Mouse (Mus musculus): ENCODE data around the gene Fcgrt.
A peak's percentile ranks its signal among the peaks of the same experiment; 100 is the strongest.

Fcgrt gene

DNA sequence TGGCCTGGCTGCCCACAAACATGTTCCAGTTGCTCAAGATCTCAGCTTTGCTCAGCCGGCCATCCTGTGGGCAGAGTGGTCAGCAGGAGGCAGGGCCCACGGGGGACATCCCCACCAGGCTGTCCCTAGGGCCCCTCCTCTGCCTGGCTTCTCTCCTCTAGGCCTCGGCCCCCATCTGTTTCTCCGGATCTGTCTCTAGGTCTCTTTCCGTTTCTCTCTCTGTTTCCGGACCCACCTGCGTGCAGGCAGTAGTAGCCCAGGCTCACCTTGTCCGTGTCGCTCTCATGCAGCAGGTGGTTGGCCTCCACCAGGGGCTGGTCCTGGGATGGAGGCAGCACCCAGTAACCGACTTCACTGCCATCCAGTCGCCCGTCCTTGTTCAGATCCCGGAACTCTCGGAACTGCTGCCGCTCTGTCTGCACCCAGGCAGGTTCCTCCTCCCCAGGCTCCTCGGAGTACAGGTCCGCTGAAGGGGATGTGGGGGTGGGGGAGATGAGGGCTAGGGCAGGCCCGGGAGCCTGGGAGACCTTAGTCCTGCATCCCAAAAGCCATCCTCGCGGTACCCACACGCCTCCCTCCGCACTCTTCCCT, 20.3 kb downstream of the Fcgrt start:
- no peak for DNase-seq (ENCODE audit: low read depth, low spot score)

DNA sequence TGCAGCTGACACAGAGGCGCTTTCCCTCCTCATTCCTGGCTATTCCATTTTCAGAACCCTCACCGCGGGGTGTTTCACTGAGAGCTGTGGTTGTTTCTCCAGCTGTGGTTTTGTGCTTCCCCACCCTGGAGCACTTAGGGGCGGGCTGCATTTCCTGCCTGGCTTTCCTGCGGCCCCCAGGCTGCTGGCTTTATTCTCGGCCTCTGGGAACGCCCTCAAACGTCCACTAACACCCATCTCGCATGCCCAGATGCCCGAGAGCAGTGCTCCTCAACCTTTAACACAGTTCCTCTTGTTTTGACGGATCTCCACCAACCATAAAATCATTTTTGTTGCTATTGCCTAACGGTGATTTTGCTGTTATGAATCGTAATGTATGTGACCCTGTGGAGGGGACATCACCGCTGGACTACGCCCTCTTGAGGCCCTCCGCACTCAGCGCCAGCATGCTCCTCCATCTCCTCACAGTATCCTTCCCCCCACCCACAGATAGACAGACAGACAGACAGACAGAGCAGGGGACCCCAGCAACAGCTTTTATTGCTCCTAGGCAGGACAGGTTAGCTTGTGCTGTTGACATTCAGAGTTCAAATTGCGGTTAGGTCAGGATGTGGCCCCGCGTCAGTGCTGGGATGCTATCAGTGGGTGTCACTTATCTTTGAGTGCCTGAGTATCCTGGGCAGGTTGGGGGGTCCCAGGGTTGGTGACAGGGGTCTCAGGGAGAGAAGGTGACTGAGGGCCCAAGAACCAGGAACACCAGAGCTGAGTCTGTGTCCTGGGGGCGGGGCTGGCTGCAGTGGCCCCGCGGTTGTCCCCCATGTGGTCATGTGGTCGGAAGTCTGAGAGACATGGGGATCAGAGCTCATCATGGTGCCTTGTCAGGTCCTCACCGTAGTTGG, 21.0 kb downstream of the Fcgrt start:
- DNase-seq (ENCODE audit: low read depth, low spot score), result no peak

DNA sequence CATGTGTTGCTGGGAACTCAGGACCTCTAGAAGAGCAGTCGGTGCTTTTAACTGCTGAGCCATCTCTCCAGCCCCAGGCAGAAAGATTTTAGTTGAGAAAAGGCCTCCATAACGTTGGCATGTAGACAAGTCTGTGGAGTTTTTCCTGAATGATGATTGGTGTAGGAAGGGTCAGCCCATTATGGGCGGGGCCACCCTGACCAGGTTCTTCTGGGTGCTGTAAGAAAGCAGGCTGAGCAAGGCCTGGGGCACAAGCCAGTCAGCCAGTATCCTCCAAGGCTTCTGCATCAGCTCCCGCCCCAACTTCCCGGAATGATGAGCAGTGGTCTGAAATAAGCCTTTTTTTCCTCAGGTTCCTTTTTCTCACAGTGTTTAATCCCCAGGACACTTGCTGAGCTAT, 22.6 kb downstream of the Fcgrt start:
- no peak for DNase-seq (ENCODE audit: low read depth, low spot score)

DNA sequence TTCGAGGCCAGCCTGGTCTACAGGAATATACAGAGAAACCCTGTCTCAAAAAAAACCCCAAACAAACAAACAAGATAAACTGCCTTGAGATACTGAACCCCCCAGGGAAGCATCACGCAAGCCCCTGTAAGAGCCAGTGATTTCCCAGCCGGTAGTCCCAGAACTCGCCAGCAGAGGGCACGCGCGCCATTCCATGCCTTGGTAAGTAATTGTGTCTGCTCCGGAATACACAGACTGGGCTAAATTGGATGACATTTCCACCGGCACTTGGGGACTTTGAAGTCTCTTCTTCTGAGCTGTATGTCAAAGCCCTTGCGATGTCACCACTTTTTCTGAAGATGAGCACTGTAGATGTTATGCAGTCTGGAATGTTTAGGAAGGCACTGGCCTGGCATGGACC, 23.8 kb downstream of the Fcgrt start:
- DNase-seq (ENCODE audit: low read depth, low spot score), result peak; percentile 50

DNA sequence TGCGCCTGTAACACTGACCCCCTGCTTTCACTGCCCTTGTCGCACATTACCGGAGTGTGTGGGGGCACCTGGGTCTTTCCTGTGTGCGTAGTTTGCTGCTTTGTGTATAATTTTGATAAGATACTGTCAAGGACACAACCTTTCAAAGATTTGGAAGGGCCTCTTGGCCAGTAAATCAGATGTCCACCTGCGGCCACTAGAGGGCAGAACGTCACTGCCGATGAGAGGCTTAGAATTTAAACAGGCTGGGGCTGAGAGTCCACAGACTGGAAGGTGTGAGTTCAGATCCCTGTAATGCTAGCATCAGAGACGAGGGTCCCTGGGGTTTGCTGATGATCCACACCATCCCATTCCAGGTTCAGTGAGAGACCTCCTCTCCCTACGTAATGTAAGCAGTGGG, 25.1 kb downstream of the Fcgrt start:
- DNase-seq (ENCODE audit: low read depth, low spot score), result no peak

DNA sequence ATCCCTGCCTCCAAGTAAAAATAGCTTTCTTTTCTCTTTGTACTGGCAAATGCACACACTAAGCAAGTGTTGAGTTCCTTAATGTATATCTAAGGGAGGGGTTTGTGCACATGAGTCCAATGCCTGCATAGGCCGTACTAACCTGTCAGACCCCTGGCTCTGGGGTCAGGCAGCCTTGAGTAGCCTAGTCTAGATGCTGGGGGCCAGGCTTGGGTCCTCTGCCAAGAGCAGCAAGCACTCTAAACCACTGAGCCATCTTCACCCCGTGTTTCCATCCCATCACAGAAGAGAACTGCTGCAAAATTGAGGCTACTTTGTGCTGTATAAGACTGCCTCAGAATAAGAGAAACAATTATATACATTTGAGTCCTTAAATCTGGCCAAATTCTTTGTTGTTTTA, 25.8 kb downstream of the Fcgrt start:
- no peak for DNase-seq (ENCODE audit: low read depth, low spot score)

DNA sequence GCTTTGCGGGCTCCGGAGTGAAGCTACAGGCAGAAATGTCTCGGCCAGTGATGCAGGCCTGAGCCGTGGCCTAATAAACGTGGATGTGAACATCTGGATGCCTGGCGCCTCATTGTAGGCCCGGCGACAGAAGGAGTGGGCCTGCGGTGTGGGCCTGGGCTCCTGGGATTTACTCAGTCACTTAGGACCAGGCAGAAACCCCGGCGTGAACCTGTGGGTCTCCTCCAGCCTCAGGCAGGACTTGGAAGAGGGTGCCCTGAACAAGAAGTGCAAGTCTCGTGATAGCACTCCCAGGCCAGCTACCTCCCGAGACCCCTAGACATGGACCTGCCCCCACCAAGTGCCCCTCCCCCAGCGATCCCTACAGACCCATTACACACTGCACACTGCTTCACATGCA, 26.3 kb downstream of the Fcgrt start:
- no peak for DNase-seq (ENCODE audit: low read depth, low spot score)

DNA sequence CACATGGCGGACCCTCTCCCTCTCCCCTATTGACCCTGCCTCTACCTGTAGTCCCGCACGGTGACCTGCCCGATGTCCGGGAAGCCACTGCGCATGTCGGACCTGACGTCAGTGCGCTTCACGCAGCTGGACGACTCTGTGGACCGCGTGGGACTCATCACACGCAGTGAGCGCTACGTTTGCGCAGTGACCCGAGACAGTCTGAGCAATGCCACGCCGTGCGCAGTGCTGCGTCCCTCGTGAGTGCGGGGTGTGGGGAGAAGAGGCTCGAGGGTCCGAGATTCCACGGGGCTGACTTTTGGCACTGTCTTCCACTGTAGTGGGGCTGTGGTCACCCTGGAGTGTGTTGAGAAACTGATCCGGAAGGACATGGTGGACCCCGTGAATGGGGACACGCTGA, 27.1 kb downstream of the Fcgrt start:
- no peak for DNase-seq (ENCODE audit: low read depth, low spot score)

DNA sequence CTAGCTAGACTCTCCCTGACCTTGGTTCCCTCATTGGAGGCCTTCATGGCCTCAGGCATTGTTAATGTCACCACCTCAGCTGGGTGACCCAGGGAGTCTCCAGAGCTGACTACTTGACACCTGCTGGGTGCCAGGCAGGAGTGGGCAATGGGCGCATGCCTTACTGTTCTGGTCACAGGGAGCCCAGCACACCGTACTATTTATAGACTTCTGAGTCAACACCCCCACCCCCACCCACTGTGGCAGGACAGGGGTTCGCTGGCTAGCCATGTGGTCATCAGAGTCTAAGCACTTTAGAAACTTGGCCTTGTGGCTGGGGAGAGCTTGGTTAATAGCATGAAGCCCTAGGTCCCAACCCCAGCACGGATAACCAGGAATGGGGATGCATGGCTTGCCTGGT, 28.2 kb downstream of the Fcgrt start:
- no peak for DNase-seq (ENCODE audit: low read depth, low spot score)

DNA sequence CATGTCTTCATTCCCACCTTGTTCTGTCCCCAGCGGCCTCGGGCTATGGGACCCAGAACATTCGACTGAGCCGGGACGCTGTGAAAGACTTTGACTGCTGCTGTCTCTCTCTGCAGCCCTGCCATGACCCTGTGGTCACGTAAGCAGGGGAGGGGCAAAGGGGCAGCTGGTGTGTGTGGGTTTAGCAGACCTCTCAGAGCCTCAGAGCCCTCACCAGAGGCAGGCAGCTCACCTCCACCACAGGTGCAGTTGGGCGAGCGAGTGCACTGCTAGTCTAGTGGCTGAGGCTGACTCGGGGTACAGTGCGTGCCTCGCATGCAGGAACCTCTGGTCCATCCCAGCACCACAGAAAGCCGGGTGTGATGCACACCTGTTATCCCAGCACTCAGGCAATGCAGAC, 29.7 kb downstream of the Fcgrt start:
- DNase-seq (ENCODE audit: low read depth, low spot score), result no peak

DNA sequence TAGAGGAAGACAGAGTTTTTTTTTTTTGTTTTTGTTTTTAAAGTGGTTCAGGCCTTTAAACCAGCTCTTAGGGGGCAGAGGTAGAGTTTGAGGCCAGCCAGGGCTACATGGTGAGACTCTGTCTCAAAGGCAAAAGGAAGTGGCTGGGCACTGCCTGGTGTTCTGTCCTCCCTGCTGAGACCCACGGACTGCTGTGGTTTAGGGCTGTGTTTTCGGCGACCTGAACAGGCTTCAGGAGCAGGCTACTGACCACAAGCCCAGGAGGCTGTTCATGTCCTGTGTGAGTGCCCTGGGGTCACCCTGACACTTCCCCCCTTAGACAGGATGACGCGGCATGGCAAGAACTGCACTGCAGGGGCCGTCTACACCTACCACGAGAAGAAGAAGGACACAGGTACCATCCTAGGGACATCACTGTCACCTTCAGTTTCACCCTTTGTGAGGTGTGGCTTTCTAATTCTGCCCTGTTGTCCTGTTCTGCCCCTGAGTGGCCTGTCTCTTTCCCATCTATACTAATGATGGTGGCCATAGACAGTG, 30.4 kb downstream of the Fcgrt start:
- DNase-seq (ENCODE audit: low read depth, low spot score), result no peak

DNA sequence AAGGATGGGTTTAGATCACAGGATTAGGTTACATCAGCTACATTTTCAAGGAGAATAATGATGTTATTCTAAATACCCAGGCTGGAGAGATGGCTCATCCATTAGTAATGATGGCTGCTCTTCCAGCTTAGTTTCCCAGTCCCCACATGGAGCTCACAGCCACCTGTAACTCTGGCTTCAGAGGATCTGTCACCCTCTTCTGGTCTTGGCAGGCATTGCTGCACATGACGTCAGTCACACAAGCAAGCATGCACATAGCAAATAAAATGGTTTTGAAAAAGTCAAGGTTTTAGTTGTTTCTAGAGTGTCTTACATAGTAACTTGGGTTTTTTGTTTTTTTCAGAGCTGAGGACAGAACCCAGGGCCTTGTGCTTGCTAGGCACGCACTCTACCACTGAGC, 31.4 kb downstream of the Fcgrt start:
- no peak for DNase-seq (ENCODE audit: low read depth, low spot score)

DNA sequence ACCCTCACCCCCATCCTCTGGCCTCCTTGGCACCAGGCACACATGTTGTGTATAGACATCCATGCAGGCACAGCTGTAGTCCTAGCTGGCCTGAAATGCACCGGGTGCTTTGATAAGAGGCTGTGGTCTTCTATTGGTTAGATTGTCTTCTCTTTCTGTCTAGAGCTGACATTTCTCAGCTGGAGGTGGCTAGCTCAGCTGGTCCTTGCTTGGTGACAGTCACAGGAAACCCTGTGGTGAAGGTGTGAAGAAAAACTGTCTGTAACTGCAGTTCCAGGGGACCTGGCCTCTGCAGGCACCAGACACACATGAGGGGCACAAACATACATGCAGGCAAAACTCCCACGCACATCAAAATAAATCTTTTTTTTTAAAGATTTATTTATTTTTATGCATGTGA, 34.0 kb downstream of the Fcgrt start:
- DNase-seq (ENCODE audit: low read depth, low spot score), result no peak

DNA sequence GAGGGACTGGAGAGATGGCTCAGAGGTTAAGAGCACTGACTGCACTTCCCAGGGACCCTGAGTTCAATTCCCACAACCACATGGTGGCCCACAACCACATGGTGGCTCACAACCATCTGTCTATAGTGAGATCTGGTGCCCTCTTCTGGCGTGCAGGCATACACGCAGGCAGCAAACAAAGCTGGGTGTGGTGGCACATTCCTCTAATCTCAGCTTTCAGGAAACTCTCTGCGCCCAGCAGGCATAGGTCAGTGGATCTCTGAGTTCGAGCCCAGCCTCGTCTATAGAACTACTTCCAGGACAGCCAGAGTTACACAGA, 35.7 kb downstream of the Fcgrt start:
- DNase-seq (ENCODE audit: low read depth, low spot score), result no peak

DNA sequence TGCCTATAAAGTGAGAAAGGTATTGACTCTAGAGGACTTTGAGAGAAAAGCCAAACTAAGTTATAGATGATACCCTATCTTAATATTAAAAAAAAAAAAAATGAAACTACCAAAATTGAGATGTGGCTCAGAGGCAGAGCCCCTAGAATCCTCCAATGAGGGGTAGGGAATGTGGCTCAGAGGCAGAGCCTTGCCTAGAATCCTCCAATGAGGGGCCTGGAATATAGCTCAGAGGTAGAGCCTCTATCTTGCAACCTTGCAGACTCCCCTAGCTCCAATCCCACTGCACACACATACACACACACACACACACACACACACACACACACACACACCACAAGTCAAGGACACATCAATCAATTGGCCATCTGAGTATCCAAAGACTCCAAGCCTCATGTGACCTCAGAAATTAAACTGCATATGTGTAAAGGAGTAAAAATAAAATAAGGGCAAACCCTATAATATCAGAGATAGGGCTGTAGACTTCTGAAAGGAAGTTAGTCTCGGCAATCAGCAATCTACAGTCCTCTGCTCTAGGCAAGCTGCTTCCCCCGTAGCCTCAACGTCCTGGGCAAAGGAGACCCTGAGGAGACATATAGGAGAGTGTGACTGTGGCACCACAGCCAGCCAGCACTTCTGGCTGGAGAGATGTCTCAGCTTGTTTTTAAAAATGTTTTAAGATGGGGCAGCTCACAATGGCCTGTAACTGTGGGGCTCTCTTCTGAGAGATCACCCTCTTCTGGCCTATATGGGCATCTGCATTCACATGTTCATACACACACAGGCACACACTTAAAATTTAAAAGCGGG, 36.3 kb downstream of the Fcgrt start:
- DNase-seq (ENCODE audit: low read depth, low spot score), result no peak

DNA sequence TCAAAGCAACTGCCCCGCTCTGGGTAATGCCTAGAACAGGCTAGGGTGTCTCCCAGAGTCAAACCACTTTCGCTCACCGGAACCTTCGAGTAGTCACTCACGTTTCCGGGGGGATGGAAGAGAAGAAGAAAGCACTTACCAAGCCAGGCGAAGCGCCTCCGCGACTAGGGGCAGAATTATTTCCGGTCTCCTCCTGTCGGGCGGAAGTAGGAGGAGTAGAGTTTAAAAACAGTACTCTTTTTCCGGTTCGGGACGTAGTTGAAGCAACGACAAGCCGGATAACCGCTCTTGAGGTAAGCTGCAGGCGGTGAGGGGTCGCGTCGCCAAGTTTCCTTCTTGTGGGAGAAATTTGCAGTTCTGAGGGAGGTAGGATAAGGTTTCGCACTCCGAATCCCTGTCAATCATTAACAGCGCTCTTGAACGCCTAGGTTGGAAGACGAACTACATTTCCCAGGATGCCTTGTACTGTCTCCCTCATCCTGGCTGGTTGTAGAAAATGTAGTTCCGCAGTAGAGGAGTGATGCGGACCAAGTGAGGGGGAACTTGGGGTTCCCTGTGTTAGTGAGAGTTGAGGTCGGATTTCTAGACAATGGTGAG, 41.3 kb downstream of the Fcgrt start, which contains the start of the genes Nosip and Prrg2:
TSS of gene Nosip (plus strand) at position 191 of the 597 bp plus-strand sequence.
TSS of gene Prrg2 (minus strand) at position 439 of the 597 bp plus-strand sequence.
- peak; percentile 96 for DNase-seq (ENCODE audit: low read depth, low spot score)

DNA sequence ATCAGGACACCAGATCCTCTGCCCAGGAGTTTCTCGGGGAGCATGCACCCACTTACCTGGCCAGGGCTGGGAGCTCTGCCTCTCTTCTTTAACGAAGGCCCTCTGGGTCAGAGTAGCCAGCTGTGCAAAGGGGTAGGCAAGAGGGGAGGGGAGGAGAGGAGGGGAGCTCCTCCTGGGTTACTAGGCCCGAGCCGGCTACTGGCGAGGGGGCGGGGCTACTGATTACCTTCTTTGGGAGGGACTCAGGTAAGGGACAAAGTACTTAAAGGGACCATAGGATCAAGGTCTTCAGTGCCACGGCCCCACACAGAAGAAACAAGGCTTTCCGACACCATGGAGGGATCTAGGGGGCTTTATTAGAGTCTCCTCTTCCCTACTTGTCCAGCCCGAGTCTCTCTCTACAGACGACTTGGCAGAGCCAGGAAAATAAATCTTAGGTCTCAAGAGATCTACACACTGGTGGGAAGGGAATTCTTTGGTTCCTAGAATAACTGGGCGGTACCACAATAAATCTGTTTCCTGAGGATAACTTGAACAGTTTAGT, 42.0 kb downstream of the Fcgrt start:
- DNase-seq (ENCODE audit: low read depth, low spot score), result no peak

DNA sequence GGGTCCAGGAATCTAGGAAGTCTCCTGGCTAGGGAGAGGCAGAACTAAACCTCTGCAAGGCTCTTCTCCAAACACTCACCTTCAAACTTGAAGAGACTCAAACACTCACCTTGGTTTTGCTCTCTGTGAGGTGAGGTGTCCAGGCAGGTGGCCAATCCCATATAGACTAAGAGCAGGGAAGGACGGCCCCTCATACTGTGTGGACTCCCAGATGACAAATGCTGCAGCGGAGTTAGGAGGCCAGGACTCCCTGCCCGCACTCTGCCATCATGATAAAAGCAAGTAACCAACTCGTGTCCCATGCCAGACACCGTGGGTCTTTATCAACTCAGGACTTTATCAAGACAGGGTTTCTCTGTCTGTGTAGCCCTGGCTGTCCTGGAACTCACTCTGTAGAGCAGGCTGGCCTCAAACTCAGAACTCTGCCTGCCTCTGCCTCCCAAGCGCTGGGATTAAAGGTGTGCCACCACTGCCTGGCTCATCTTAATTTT, 43.0 kb downstream of the Fcgrt start:
- no peak for DNase-seq (ENCODE audit: low read depth, low spot score)

DNA sequence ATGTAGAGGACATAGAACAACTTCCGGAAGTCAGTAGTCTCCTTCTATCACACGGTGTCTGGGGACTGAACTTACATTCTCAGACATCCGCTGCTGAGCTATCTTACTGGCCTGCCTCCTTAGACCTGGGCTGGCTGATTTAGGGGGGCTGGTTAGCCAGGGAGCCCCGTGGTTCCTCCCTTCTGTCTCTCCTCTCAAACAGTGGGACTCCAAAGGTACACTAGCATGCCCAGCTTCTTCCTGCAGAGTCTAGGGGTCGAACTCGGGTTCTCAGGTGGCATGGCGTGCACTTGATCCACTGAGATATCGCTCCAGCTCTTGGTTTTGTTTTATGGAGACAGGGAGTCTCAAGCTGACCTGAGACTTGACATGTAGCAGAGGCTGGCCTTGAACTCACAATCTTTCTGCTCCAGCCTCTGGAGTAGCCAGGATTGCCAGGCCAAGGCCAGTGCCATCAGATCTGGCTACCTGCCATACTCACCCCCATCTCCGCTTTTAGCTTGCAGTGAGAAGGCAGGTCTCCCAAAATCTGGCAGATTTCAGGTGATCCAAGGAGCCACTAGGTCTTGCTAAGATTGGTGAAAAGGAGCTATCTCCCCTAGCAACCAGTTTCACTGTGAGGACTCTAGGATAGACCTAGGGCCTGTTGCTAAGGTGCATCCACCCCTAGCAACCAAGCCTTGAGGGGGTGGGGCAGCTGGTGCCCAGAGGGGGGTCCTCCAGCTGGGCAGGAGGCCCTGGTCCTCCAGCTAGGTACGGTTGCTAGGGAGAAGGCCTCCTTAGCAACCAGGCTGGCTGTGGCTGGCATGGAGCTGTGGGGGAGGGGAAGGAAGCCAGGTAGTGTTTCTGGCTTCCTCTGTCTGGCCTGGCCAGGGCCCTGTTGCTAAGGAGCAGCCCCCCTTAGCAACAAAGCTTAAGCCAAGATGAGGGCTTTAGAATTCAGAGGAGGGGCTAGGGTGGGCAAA, 44.8 kb downstream of the Fcgrt start:
- peak; percentile 39 for DNase-seq (ENCODE audit: low read depth, low spot score)

DNA sequence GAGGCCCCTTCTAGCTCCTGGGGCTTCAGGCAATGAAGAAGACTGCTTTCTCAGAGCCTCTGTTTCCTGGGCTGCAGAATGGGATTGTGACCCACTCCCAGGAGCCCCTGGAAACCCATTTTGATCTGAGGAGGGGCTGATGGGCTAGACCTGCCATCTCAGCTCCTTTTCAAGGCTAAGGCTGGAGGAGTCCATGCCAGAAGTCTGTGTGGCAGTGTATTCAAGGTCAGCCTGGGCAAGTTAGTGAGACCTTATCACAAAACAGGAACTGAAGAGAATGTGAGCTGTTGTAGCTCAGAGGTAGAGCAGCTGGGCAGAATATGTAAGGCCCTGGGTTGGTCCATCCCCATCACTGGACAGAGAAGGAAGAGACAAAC, 46.7 kb downstream of the Fcgrt start:
- no peak for DNase-seq (ENCODE audit: low read depth, low spot score)
